Mouse (Mus musculus): ENCODE data around the gene Lca5. TPM values are rescaled to one million over a fixed set of nuclear protein-coding genes. Genes with fewer than 3 reads are reported as not detected.

The Lca5 gene
- total RNA-seq (2021): 10 to 100 TPM in 1 of 2 experiments, 1 to 10 TPM in 1; 9.8 to 12.5 TPM
- long read RNA-seq, experiment 1, partial matches to known transcripts: 0 of 4 reads
- long read RNA-seq, experiment 1, other reads (novel, unspliced or antisense): 4 of 4 reads
- long read RNA-seq, experiment 2, full-length matches to known transcripts: 1 of 7 reads
- long read RNA-seq, experiment 2, partial matches to known transcripts: 1 of 7 reads
- long read RNA-seq, experiment 2, other reads (novel, unspliced or antisense): 5 of 7 reads

DNA sequence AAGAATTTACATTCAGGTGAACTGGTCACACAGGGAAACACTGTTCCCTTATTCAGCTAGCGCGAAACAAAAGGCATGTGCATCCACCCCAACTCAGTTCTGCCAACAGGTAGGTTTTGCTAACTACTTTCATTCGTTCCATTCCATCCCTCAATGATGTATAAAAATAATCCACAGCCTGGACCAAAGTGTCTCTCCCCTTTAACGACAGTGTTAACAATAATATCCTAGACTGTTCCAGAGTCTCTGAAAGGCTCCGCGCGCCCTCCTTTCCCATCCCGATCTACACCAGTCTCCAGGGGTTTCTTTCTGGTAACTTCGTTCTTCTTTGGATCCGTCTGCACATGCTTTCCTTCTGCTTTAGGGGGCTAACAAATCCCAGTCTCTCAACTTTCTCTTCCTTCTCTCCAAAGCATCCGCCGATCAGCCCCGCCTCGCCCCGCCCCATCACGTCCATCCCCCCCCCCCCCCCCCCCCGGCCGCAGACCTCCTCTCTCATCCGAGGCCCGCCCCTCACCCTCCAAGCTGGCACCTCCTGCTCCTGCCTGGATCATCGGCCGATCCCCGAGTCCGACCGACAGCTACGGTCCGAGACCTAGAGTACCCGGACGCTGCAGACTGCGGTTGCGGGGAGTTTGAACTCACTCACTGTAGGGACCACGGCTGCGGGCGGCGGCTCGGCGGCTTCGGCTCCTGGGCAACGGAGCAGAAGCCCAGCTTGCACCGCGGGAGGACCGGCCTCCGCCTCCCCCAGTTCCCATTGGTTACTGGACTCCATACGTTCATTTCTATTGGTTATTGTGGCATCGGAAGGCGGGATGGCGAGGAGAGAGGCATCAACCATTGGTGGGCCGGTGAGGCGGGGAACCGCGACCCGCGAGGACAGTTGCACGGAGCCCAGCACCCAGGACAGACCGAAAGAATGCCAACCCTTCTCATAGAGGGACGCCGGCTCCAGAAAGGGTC is at the start of gene Lca5:
Lca5 (minus strand) TSS at position 736 of the 966 bp plus-strand sequence.
- peak; percentile 78 to 91 for DNase-seq (ENCODE audit: low spot score in 2 of 2)

DNA sequence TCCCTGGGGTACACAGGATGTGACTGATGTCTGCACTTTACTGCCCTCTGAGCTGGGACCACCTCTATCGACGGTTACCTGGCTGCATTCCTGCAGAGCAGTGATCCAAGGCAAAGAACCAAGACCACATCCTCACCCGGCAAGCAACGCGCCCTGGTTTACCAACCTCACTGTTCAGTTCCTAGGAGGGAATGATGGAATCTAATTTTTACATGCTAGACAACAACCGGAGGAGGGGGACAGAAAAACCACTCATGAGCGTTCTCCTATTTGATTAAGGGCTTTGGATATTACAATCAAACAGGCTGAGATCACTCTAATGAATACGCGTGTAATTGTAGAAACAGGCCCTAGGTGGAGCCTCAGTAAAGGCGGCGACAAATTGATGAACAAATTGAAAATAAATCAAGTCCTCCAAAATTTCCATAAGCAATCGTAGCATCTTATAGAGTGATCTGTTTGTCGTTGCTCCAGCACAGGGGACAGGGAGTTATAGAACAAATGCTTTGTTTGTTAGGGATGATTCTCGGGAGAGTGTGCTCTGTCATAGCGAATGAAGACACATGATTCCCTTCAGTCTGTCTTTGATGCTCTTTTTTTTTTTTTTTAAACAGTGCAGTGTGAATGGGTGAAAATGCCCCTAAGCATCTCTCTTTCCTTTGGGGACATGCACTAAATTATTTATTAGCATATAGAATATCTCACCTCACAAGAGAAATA is 47.7 kb upstream of the Lca5 start:
- DNase-seq (ENCODE audit: low spot score in 2 of 2): no peak

- DNase-seq (ENCODE audit: low spot score in 2 of 2): no peak
Observed at GRCm38 (mm10) chr9:83487771-83488470, 47.0 kb upstream of the Lca5 start.

- DNase-seq (ENCODE audit: low spot score in 2 of 2): no peak
Observed at GRCm38 (mm10) chr9:83485966-83486365, 45.0 kb upstream of the Lca5 start.

- no peak for DNase-seq (ENCODE audit: low spot score in 2 of 2)
Observed at GRCm38 (mm10) chr9:83485357-83485756, 44.4 kb upstream of the Lca5 start.

DNA sequence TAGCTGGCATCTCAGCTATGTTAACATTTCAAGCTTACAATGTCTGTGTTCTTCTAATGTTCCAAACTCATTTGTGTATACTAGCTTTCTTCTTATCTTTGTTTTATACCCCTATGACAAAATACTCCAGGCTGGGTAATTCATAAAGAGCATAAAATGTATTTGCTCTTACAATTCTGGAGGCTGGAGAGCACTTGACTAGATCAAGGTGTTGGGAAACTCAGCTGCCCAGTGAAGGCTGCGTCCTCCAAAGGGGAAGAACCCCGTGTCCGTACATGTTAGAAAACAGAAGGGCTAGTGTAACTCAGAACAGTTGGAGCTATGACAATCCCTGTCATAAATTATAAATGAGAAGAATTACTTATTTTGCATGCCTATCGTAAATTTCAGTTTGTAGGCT is 42.5 kb upstream of the Lca5 start:
- DNase-seq (ENCODE audit: low spot score in 2 of 2): no peak

- no peak for DNase-seq (ENCODE audit: low spot score in 2 of 2)
Observed at GRCm38 (mm10) chr9:83482176-83482949, 41.4 kb upstream of the Lca5 start.

DNA sequence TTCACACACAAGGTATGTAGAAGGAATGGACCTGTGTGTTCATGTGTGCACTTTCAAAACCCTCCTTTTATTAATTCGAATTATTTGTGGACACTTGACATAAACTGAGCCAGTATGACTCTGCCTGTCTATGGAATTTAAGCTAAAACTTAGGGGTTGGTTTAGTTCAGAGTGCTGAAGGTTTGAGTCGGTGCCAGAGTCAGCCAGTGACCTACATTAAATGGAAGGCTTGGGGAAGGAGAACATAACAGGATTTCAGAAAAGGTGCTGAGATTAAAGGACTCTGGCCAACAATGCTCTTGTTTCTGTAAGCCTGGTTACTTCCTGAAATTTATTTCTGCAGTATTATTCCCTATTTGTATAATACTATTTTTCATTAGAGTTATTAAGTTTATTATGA is 28.9 kb upstream of the Lca5 start:
- DNase-seq (ENCODE audit: low spot score in 2 of 2): no peak

GRCm38 (mm10) chr9:83447771-83448170 is 6.8 kb upstream of the Lca5 start:
- DNase-seq (ENCODE audit: low spot score in 2 of 2): peak in 1 of 2 experiments; percentile 36

DNA sequence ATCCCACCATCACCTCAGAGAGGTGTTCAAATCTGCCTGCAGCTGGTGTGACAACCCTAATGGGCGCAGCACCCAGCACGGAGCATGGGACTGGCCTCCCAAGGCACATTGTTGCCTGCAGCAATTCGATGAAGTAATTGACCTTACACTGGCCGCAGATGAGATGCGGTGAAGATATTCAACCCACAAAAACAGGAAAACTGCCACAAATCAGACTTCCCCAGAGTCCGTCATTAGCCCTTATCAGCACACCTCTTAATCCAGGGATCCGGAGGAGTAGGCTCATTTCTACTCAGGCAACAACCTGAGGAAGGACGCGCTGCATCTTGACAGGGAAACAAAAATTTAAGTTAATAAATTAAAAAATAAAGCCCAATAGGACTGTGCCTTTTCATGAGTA is 6.2 kb upstream of the Lca5 start:
- no peak for DNase-seq (ENCODE audit: low spot score in 2 of 2)

DNA sequence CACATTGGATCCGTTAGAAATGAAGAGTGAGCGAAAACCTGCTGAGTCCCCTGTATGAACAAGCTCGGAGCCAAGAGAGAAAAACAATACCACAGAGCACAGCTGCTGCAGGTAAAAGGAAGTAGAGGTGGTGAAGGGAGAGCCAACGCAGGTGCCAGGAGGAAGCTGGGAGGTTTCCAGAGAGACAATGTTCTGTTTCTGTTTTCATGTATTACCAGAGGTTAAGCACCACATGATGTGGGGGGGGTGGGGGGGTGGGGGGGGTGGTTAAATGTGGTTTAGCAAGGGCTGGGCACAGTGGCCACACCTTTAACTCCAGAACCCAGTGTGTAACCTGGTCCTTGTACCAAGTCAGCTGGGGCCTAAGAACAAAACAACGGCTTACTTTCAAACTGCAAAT is 3.3 kb downstream of the Lca5 start:
- DNase-seq (ENCODE audit: low spot score in 2 of 2): no peak

GRCm38 (mm10) chr9:83434489-83434888 is 6.4 kb downstream of the Lca5 start:
- no peak for DNase-seq (ENCODE audit: low spot score in 2 of 2)

GRCm38 (mm10) chr9:83433661-83434060 is 7.3 kb downstream of the Lca5 start:
- no peak for DNase-seq (ENCODE audit: low spot score in 2 of 2)

GRCm38 (mm10) chr9:83427926-83428325 is 13.0 kb downstream of the Lca5 start:
- DNase-seq (ENCODE audit: low spot score in 2 of 2): no peak

GRCm38 (mm10) chr9:83418965-83419364 is 22.0 kb downstream of the Lca5 start:
- no peak for DNase-seq (ENCODE audit: low spot score in 2 of 2)

GRCm38 (mm10) chr9:83413046-83413445 is 27.9 kb downstream of the Lca5 start:
- DNase-seq (ENCODE audit: low spot score in 2 of 2): no peak

DNA sequence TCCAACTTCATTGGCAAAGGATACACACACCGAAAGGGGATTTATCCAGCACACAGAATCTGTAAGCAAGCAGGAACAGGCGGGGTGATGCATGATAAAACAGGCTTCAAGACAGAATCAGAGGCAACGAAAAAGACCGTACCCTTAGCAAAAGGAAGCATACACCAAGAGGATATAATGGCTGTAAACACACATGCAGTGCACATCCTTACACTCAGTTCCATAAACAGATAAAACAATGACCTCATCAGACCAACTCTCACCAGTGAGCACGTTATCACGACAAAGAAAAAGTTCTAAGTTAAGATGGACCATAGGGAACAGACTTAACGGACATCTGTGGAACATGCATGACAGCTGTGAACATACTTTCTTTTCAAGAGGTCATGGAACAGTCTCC is 35.8 kb downstream of the Lca5 start:
- no peak for DNase-seq (ENCODE audit: low spot score in 2 of 2)

DNA sequence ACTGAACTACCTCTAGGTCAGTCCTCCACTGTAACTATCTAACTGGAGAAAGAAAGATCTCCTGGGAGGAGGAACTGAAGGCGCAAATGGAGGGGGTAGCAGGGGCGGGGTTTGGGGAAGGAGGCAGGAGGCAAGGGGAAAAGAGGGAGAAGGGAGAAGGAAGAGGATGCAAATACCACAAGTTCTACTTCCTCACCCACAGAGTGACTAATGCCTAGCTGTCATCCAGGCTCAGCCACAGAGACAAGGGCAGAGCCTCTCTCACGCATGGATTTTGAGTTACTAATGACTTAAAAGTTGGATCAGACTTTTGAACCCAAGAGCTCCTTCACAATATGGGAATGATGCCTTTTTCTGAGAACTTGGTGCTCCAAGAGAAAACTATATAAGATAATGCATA is 40.1 kb downstream of the Lca5 start:
- no peak for DNase-seq (ENCODE audit: low spot score in 2 of 2)

DNA sequence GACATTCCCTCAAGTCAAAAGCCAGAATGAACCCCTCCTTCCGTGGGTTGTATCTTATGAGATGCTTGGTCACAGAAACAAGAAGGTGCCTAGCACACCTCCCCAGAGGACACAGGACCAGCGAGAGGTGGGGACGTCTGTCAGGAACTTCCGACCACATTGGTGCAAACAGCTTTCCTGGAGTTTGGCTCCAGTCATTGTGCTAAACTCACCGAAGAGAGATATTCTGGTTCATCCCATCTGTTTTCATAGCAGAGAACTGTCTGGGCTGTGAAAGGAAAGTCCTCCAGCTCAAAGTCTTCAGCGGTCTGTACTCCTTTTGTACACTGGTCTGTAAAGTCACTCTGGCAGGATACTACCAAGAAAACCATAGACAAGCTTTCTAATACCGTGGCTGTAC is 41.5 kb downstream of the Lca5 start:
- no peak for DNase-seq (ENCODE audit: low spot score in 2 of 2)

- DNase-seq (ENCODE audit: low spot score in 2 of 2): no peak
Observed at GRCm38 (mm10) chr9:83398260-83398659, 42.7 kb downstream of the Lca5 start.

Data from gastrocnemius, postnatal 4 days (tissue).